In the genomic region with DNA sequence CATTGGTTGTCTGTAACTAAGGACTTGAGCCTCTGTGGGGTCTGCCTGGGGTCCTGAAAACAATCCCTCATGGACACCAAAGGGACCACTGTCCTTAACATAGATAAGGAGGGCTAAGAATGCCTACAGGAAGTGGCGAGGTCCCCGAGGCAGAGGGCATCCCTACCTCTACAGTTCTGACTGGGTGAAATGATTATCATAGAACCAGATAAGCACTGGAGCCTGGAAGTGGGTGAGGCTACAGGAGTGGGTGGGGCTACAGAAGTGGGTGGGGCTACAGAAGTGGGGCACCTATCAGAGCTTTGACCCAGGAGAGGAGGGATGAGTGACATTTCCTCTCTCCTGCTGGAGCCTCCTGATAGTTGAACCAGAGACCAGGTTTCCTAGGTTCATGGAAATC, we compare ENCODE assay signal across 10 mouse cellular contexts. TPM values are rescaled to one million over a fixed set of nuclear protein-coding genes. Genes with fewer than 3 reads are reported as not detected.
DNase-seq lines count a peak whose midpoint lies in the region; ATAC-seq lines count a peak whose summit lies in the region.
"Had no signal": no experiment of that assay in that cellular context is flagged by ENCODE, and none has a peak within 500 bp of the region (broad histone marks: within the 10 kb centered on the region; RNA-seq: fewer than 3 reads in every experiment).

No protein-coding gene starts in this region.

- peaks cover 34% of the 10 kb centered on the region for H3K4me1 ChIP-seq in intestine, embryonic 15.5 days (replicated peaks)
- H3K4me1 ChIP-seq in stomach, embryonic 14.5 days (ENCODE audit: control insufficient read depth, insufficient read depth, low read length): peaks cover 32% of the 10 kb centered on the region

- no peak overlapping the region for H3K4me3 ChIP-seq in intestine, embryonic 15.5 days (replicated peaks)
- no peak overlapping the region for H3K4me3 ChIP-seq in stomach, embryonic 14.5 days (ENCODE audit: low read depth, low read length)

- DNase-seq in MEL-GATA-1-ER (ENCODE audit: extremely low read depth, low read depth): peak; percentile 77
- no peak for DNase-seq in urinary bladder, postnatal 4 days (ENCODE audit: low spot score in 2 of 2)
- no peak for DNase-seq in right cerebral cortex, postnatal 14 days
- DNase-seq: adrenal gland, postnatal 10 days; kidney, postnatal 14 days had no signal

- WGBS in intestine, embryonic 15.5 days: 52% methylated on average over 2 of the region's 2 CpGs
- 75% methylated on average over 2 of the region's 2 CpGs for WGBS in stomach, embryonic 14.5 days

- no peaks in the 10 kb centered on the region for H3K36me3 ChIP-seq in intestine, embryonic 15.5 days
- no peaks in the 10 kb centered on the region for H3K36me3 ChIP-seq in stomach, embryonic 14.5 days (ENCODE audit: control insufficient read depth, insufficient read depth, low read length)

- no peaks in the 10 kb centered on the region for H3K9me3 ChIP-seq in intestine, embryonic 15.5 days
- H3K9me3 ChIP-seq in stomach, embryonic 14.5 days (ENCODE audit: control insufficient read depth, low read depth, low read length): no peaks in the 10 kb centered on the region

- no peaks in the 10 kb centered on the region for H3K27me3 ChIP-seq in intestine, embryonic 15.5 days (replicated peaks)
- no peaks in the 10 kb centered on the region for H3K27me3 ChIP-seq in stomach, embryonic 14.5 days (ENCODE audit: control insufficient read depth, insufficient read depth, low read length)

- peak; percentile 74 for ATAC-seq in CD4-positive, CD25-positive, alpha-beta regulatory T cell, adult 4 months
- peak; percentile 79 for ATAC-seq in intestine, embryonic 15.5 days
- peak; percentile 35; the same call in 1 of the 2 replicates for ATAC-seq in stomach, embryonic 14.5 days (ENCODE audit: insufficient number of reproducible peaks, insufficient read depth, low FRiP score, low read depth)
- ATAC-seq in cerebellum, adult (ENCODE audit: insufficient number of reproducible peaks, low FRiP score, low TSS enrichment): no peak
- ATAC-seq: forebrain, embryonic 14.5 days had no signal

- H3K9ac ChIP-seq in intestine, embryonic 15.5 days: no peak overlapping the region
- no peak overlapping the region for H3K9ac ChIP-seq in stomach, embryonic 14.5 days (replicated peaks; ENCODE audit: low read depth, low read length)

- no peak overlapping the region for H3K27ac ChIP-seq in intestine, embryonic 15.5 days
- H3K27ac ChIP-seq in stomach, embryonic 14.5 days (ENCODE audit: low read length): no peak overlapping the region

- H3K4me2 ChIP-seq in intestine, embryonic 15.5 days (replicated peaks): no peak overlapping the region
- H3K4me2 ChIP-seq in stomach, embryonic 14.5 days (replicated peaks; ENCODE audit: low read depth, low read length): no peak overlapping the region

RNA-seq across cellular contexts. Expression of gene Ssbp3, which starts 39.9 kb away (rescaled TPM):
- 10 to 100 TPM; 60.0 to 60.9 TPM for polyA plus RNA-seq in CD4-positive, CD25-positive, alpha-beta regulatory T cell, adult 4 months (2017; shearing (Covaris generic))
- 83.7 and 86.0 TPM in 2 replicates for polyA plus RNA-seq in intestine, embryonic 15.5 days (2015; fragmentation: Nextera tagmentation; extraction: Ambion mirVana)
- polyA plus RNA-seq in stomach, embryonic 14.5 days (2014; fragmentation: Nextera tagmentation; extraction: Ambion mirVana): 79.9 and 83.9 TPM in 2 replicates
